Mouse (Mus musculus): ENCODE results near the gene Zcchc17. TPM values are rescaled to one million over a fixed set of nuclear protein-coding genes. Genes with fewer than 3 reads are reported as not detected.

The Zcchc17 gene
- polyA plus RNA-seq, 1 experiment, result 34.5 TPM

GRCm38 (mm10) chr4:130323607-130324006, 36.1 kb downstream of the Zcchc17 start:
- TF ChIP-seq MAX (IDR thresholded peaks at IDR 0.05) (no peak), CEBPB (IDR thresholded peaks at IDR 0.05; ENCODE audit: low read depth) (no peak), MYOD1 (IDR thresholded peaks at IDR 0.05; ENCODE audit: control insufficient read depth, insufficient read length, low read depth) (no peak), CTCF (IDR thresholded peaks at IDR 0.05; ENCODE audit: control insufficient read depth, insufficient read depth, insufficient read length) (no peak), MYOG (IDR thresholded peaks at IDR 0.05; ENCODE audit: control insufficient read depth, extremely low read depth, insufficient read length) (no peak), USF1 (IDR thresholded peaks at IDR 0.05; ENCODE audit: low read depth) (no peak), FOSL1 (IDR thresholded peaks at IDR 0.05; ENCODE audit: insufficient read depth, low read length, poor library complexity, severe bottlenecking) (no peak)
- Histone ChIP-seq H3K79me3 (ENCODE audit: low read depth) (no peaks in the 10 kb centered on the region), H3ac (ENCODE audit: control insufficient read depth, insufficient read length, low read depth) (no peak overlapping the region), H3K4me3 (ENCODE audit: insufficient read depth, poor library complexity, severe bottlenecking) (no peak overlapping the region), H3K36me3 (ENCODE audit: control insufficient read depth, insufficient read depth) (peaks cover 21% of the 10 kb centered on the region), H3K27me3 (ENCODE audit: control insufficient read depth, insufficient read depth, insufficient read length) (no peaks in the 10 kb centered on the region), H3K79me2 (ENCODE audit: control insufficient read depth, insufficient read depth) (no peaks in the 10 kb centered on the region)

- H3K79me2 ChIP-seq (ENCODE audit: control insufficient read depth, insufficient read depth), result no peaks in the 10 kb centered on the region
- no peak overlapping the region for H3K4me3 ChIP-seq (ENCODE audit: insufficient read depth, poor library complexity, severe bottlenecking)
- peaks cover 21% of the 10 kb centered on the region for H3K36me3 ChIP-seq (ENCODE audit: control insufficient read depth, insufficient read depth)
- H3K27me3 ChIP-seq (ENCODE audit: control insufficient read depth, insufficient read depth, insufficient read length), result no peaks in the 10 kb centered on the region
- TF ChIP-seq MYOD1 (IDR thresholded peaks at IDR 0.05; ENCODE audit: control insufficient read depth, insufficient read length, low read depth) (no peak), MYOG (IDR thresholded peaks at IDR 0.05; ENCODE audit: control insufficient read depth, extremely low read depth, insufficient read length) (no peak), MAX (IDR thresholded peaks at IDR 0.05) (no peak), CEBPB (IDR thresholded peaks at IDR 0.05; ENCODE audit: low read depth) (no peak), FOSL1 (IDR thresholded peaks at IDR 0.05; ENCODE audit: insufficient read depth, low read length, poor library complexity, severe bottlenecking) (no peak), USF1 (IDR thresholded peaks at IDR 0.05; ENCODE audit: low read depth) (no peak), CTCF (IDR thresholded peaks at IDR 0.05; ENCODE audit: control insufficient read depth, insufficient read depth, insufficient read length) (no peak)
- H3ac ChIP-seq (ENCODE audit: control insufficient read depth, insufficient read length, low read depth), result no peak overlapping the region
- H3K79me3 ChIP-seq (ENCODE audit: low read depth), result no peaks in the 10 kb centered on the region
Measured at GRCm38 (mm10) chr4:130323165-130323564, 36.6 kb downstream of the Zcchc17 start.

GRCm38 (mm10) chr4:130322567-130322966, 37.2 kb downstream of the Zcchc17 start:
- Histone ChIP-seq H3ac (ENCODE audit: control insufficient read depth, insufficient read length, low read depth) (no peak overlapping the region), H3K4me3 (ENCODE audit: insufficient read depth, poor library complexity, severe bottlenecking) (no peak overlapping the region), H3K79me3 (ENCODE audit: low read depth) (no peaks in the 10 kb centered on the region), H3K36me3 (ENCODE audit: control insufficient read depth, insufficient read depth) (peaks cover 21% of the 10 kb centered on the region), H3K27me3 (ENCODE audit: control insufficient read depth, insufficient read depth, insufficient read length) (no peaks in the 10 kb centered on the region), H3K79me2 (ENCODE audit: control insufficient read depth, insufficient read depth) (no peaks in the 10 kb centered on the region)
- TF ChIP-seq USF1 (IDR thresholded peaks at IDR 0.05; ENCODE audit: low read depth), result no peak
- no peak for TF ChIP-seq MYOD1 (IDR thresholded peaks at IDR 0.05; ENCODE audit: control insufficient read depth, insufficient read length, low read depth)
- TF ChIP-seq FOSL1 (IDR thresholded peaks at IDR 0.05; ENCODE audit: insufficient read depth, low read length, poor library complexity, severe bottlenecking), result no peak
- no peak for TF ChIP-seq MYOG (IDR thresholded peaks at IDR 0.05; ENCODE audit: control insufficient read depth, extremely low read depth, insufficient read length)
- TF ChIP-seq CEBPB (IDR thresholded peaks at IDR 0.05; ENCODE audit: low read depth), result no peak
- TF ChIP-seq CTCF (IDR thresholded peaks at IDR 0.05; ENCODE audit: control insufficient read depth, insufficient read depth, insufficient read length), result no peak
- TF ChIP-seq MAX (IDR thresholded peaks at IDR 0.05), result no peak

GRCm38 (mm10) chr4:130321640-130322039, 38.1 kb downstream of the Zcchc17 start:
- peaks cover 17% of the 10 kb centered on the region for H3K36me3 ChIP-seq (ENCODE audit: control insufficient read depth, insufficient read depth)

GRCm38 (mm10) chr4:130319564-130319963, 40.2 kb downstream of the Zcchc17 start:
- H3K79me2 ChIP-seq (ENCODE audit: control insufficient read depth, insufficient read depth), result no peaks in the 10 kb centered on the region
- no peaks in the 10 kb centered on the region for H3K27me3 ChIP-seq (ENCODE audit: control insufficient read depth, insufficient read depth, insufficient read length)
- no peak overlapping the region for H3K4me3 ChIP-seq (ENCODE audit: insufficient read depth, poor library complexity, severe bottlenecking)
- H3K79me3 ChIP-seq (ENCODE audit: low read depth), result no peaks in the 10 kb centered on the region
- no peak for TF ChIP-seq MYOD1 (IDR thresholded peaks at IDR 0.05; ENCODE audit: control insufficient read depth, insufficient read length, low read depth)
- H3ac ChIP-seq (ENCODE audit: control insufficient read depth, insufficient read length, low read depth), result no peak overlapping the region
- H3K36me3 ChIP-seq (ENCODE audit: control insufficient read depth, insufficient read depth), result peaks cover 11% of the 10 kb centered on the region

More at GRCm38 (mm10) chr4:130321640-130322039, 38.1 kb downstream of the Zcchc17 start:
- Histone ChIP-seq H3K27me3 (ENCODE audit: control insufficient read depth, insufficient read depth, insufficient read length) (no peaks in the 10 kb centered on the region), H3K4me3 (ENCODE audit: insufficient read depth, poor library complexity, severe bottlenecking) (no peak overlapping the region), H3K79me2 (ENCODE audit: control insufficient read depth, insufficient read depth) (no peaks in the 10 kb centered on the region), H3ac (ENCODE audit: control insufficient read depth, insufficient read length, low read depth) (no peak overlapping the region), H3K79me3 (ENCODE audit: low read depth) (no peaks in the 10 kb centered on the region)
- TF ChIP-seq FOSL1 (IDR thresholded peaks at IDR 0.05; ENCODE audit: insufficient read depth, low read length, poor library complexity, severe bottlenecking) (no peak), MYOG (IDR thresholded peaks at IDR 0.05; ENCODE audit: control insufficient read depth, extremely low read depth, insufficient read length) (no peak), CEBPB (IDR thresholded peaks at IDR 0.05; ENCODE audit: low read depth) (no peak), MYOD1 (IDR thresholded peaks at IDR 0.05; ENCODE audit: control insufficient read depth, insufficient read length, low read depth) (no peak)

- H3K27me3 ChIP-seq (ENCODE audit: control insufficient read depth, insufficient read depth, insufficient read length), result no peaks in the 10 kb centered on the region
- TF ChIP-seq MAX (IDR thresholded peaks at IDR 0.05) (no peak), CEBPB (IDR thresholded peaks at IDR 0.05; ENCODE audit: low read depth) (no peak), FOSL1 (IDR thresholded peaks at IDR 0.05; ENCODE audit: insufficient read depth, low read length, poor library complexity, severe bottlenecking) (no peak), USF1 (IDR thresholded peaks at IDR 0.05; ENCODE audit: low read depth) (no peak), CTCF (IDR thresholded peaks at IDR 0.05; ENCODE audit: control insufficient read depth, insufficient read depth, insufficient read length) (no peak), MYOG (IDR thresholded peaks at IDR 0.05; ENCODE audit: control insufficient read depth, extremely low read depth, insufficient read length) (no peak), MYOD1 (IDR thresholded peaks at IDR 0.05; ENCODE audit: control insufficient read depth, insufficient read length, low read depth) (no peak)
- H3K79me2 ChIP-seq (ENCODE audit: control insufficient read depth, insufficient read depth), result no peaks in the 10 kb centered on the region
- H3K4me3 ChIP-seq (ENCODE audit: insufficient read depth, poor library complexity, severe bottlenecking), result no peak overlapping the region
- H3K79me3 ChIP-seq (ENCODE audit: low read depth), result no peaks in the 10 kb centered on the region
- H3ac ChIP-seq (ENCODE audit: control insufficient read depth, insufficient read length, low read depth), result no peak overlapping the region
- peaks cover 11% of the 10 kb centered on the region for H3K36me3 ChIP-seq (ENCODE audit: control insufficient read depth, insufficient read depth)
Measured at GRCm38 (mm10) chr4:130318122-130318521, 41.6 kb downstream of the Zcchc17 start.

Data from C2C12 (cell line).